Mouse (Mus musculus): Measurements from ENCODE around the gene Fzr1.

Gene Fzr1

DNA sequence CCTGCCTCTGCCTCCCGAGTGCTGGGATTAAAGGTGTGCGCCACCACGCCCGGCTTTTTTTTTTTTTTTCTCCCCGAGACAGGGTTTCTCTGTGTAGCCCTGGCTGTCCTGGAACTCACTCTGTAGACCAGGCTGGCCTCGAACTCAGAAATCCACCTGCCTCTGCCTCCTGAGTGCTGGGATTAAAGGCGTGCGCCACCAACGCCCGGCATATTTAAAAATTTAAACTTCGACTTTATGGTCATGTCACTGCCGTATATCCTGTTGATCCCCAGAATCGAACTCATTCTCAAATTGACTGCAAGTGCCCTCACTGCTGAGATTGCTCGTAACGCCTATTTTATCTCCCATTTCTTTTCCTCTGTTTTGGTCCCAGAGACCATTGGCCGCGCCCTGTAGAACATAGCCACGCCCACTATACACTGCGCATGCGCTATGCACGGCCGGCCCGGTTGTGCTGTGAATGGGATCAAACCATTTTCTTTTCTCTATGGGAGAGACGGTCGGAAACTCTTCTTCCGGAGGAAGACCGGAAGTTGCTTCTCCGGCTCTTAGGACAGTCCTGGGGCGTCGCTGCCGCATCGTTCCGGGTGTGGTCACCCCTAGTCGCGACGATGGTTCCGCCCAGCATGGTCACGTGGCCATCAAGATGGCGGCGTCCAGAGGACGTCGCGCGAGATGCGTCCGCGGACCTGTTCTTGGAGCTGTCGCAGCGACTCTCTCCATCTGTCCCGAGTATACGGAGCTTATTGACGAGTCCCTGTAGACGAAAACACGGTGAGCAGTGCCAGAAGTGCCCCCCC is 5.7 kb upstream of the Fzr1 start, which contains the start of the genes Dohh and Gm48551:
Dohh (plus strand) TSS at position 627 of the 803 bp plus-strand sequence.
Gm48551 (plus strand) TSS at position 665 of the 803 bp plus-strand sequence.
- DNase-seq (ENCODE audit: low read depth, low spot score): peak; percentile 100

- no peak for DNase-seq (ENCODE audit: low read depth, low spot score)
Measured at GRCm38 (mm10) chr10:81382039-81382438, 3.7 kb upstream of the Fzr1 start.

DNA sequence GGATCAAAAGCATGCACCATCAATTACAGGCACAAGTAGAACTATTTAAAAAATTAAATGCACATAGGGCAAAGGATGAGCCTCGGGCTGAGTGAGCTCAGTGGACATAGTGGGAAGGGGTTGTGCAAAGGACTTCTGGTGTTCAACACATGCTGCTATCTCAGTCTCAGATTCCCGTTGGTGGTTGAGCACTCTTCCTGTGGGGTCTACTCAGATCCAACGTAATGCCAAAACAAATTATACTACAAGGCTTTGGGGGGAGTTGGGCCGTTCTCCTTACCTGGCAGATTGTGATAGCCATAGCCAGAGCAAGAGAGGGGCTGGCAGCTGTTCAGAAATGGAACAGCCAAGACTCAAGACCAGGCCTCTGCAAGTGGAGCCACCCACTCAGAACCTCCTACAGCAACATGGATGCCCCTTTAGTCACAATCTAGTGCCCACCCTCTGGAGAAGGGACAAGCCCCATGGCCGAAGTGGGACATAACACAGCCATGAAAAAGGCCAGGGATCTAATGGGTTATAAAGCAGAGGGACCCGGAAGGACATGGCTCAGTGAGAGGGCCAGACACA is 1.6 kb upstream of the Fzr1 start:
- DNase-seq (ENCODE audit: low read depth, low spot score): no peak

GRCm38 (mm10) chr10:81379183-81379553 is 852 bp upstream of the Fzr1 start:
- no peak for DNase-seq (ENCODE audit: low read depth, low spot score)

DNA sequence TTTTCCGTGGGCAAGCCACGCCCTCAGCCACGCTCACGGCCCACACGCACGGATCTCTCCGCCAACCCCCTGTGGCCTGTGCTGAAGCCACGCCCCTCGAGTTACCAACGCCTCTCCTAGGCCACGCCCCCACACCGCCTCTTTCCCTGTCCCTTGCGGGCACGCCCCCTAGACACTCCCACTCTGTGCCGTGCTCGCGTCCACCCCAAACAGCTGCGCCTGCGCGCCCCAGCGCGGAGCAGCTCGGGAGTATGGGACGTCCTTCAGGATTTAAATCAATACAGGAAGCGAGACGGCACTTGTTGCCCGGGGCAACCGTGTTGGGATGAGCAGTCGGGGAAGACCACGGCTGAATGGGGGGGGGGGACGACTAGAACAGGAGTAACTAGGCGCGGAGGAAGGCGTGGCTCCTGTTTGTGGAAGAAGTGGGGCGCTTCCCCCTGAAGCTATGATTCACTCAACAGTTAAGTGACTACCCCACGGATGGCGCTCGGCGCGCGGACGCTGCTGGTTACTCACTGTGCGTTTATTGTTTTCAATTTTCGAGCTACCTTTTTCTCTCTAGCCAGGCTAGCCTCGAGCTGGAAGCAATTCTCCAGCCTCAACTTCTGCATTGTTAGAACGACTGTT is 352 bp upstream of the Fzr1 start:
- DNase-seq (ENCODE audit: low read depth, low spot score): peak; percentile 100

DNA sequence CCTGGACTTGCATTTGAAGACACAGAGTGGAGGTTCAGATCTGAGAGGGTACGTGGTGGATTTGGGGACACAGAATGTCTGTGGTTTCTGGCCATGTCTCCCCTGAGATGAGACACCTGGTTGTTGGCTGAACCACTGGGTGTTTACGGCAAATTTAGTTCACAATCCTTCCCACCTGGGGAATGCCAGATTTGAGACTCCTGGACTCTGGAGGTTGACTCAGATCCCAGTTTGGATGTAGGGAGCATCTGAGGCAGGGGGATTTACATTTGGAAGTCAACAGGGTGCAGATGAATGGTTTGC is 1.0 kb downstream of the Fzr1 start:
- no peak for DNase-seq (ENCODE audit: low read depth, low spot score)

GRCm38 (mm10) chr10:81376561-81377361 is 1.6 kb downstream of the Fzr1 start:
- peak; percentile 63 for DNase-seq (ENCODE audit: low read depth, low spot score)

DNA sequence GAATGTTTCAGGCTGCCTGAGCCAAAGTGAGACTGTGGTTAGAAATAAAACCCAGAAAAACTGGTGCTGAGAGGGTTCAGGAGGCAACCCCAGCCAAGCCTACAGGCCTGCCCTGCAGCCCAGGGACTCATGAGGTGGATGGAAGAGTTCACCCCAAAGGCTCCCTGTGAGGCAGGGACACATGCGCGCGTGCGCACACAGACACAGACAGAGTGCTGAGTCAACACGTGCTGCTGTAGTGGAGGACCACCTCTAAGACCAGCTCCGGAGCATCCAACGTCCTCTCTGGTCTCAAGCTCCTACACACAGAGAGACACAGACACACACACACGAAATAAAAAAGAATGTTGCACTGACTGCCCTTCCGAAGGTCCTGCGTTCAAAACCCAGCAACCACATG is 3.0 kb downstream of the Fzr1 start:
- no peak for DNase-seq (ENCODE audit: low read depth, low spot score)

DNA sequence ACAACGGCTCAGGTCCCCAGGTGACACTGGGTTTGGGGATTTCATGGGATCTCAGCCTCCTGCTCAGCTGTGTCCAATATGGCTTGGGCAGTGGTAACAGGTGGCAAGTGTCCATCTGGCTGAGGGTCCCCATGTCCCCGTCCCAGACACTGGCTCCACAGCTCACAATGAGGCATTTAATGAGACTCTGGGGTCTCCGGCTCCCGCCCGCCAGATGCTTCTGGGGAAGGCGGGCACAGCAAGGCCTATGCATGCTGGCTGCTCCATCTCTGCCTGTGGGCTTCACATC is 11.2 kb downstream of the Fzr1 start:
- no peak for DNase-seq (ENCODE audit: low read depth, low spot score)

DNA sequence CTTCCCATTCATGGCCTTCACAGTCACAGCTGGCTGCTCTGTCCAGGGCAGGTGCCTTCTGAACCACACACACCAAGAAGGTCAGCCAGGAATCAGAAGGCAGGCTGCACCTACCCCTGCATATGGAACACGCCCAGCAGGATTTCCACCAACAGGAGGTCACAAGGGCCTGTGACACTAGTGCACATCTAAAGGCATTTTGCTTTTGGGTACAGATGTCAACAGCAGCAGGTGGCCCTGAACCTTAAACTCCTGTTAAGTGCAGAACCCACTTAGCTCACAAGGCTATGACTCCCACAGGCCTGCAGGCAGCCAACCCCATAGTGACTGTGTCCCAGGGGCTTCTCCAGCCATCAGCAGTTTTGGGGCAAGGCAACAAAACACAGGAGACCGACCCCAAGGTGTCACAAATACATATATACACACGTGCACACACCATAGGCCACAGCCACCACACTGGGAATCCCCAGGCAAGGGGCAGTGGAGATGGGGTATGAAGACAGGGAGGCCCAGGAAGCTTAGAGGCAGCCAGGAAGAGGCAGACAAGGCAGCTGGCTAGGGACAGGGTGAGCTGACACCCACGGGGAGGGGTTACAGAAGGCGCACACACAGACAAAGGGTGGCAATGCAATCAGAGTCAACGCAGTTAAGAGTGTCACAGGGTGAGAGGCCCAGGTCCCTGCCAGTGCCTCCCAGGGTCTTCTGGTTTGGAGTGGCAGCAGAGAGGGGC is 11.7 kb downstream of the Fzr1 start:
- no peak for DNase-seq (ENCODE audit: low read depth, low spot score)

- DNase-seq (ENCODE audit: low read depth, low spot score): peak; percentile 91
Measured at GRCm38 (mm10) chr10:81365672-81366476, 12.4 kb downstream of the Fzr1 start, which contains the start of gene 4930404N11Rik. Gene 4930404N11Rik (minus strand): TSS chr10:81365816.

GRCm38 (mm10) chr10:81365073-81365472 is 13.2 kb downstream of the Fzr1 start:
- DNase-seq (ENCODE audit: low read depth, low spot score): no peak

- no peak for DNase-seq (ENCODE audit: low read depth, low spot score)
Measured at GRCm38 (mm10) chr10:81364666-81365065, 13.7 kb downstream of the Fzr1 start.

- DNase-seq (ENCODE audit: low read depth, low spot score): peak; percentile 59
Measured at GRCm38 (mm10) chr10:81363436-81364346, 14.6 kb downstream of the Fzr1 start.

GRCm38 (mm10) chr10:81362336-81362949 is 15.9 kb downstream of the Fzr1 start:
- peak; percentile 79 for DNase-seq (ENCODE audit: low read depth, low spot score)

GRCm38 (mm10) chr10:81360721-81361120 is 17.6 kb downstream of the Fzr1 start:
- DNase-seq (ENCODE audit: low read depth, low spot score): peak; percentile 74

- DNase-seq (ENCODE audit: low read depth, low spot score): no peak
Measured at GRCm38 (mm10) chr10:81358841-81359240, 19.5 kb downstream of the Fzr1 start.

DNA sequence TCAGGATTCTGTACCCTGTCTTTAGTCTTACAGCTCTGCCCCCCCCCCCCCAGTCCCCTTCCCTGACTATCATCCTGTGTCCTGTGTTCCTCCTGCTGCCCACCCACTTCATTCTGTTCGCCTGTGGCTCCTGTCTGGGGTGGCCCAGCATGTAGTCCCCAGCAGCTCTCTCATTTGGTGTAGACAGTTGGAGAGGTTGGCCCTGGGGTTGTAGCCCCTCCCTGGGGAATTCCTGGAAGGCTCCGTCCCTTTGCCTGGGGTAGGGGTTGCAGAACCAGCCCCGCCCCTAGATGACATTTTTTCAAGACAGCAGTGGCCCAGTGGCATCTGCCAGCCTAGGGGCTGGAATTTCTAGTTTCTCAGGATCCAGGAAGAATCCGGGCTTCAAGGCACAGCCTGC is 20.1 kb downstream of the Fzr1 start:
- peak; percentile 82 for DNase-seq (ENCODE audit: low read depth, low spot score)

Data from ZHBTc4 (cell line).